Mouse (Mus musculus) hematopoietic multipotent progenitor cell, adult 10-12 weeks (in vitro differentiated cells): ENCODE results near the gene Ccdc81. TPM values are rescaled to one million over a fixed set of nuclear protein-coding genes. Genes with fewer than 3 reads are reported as not detected.

Experiments used
- polyA plus RNA-seq: library from polyadenylated mRNA; stranded (reverse); fragments of >175 nt; gene quantifications from 2 replicates; pipeline ENCODE4 v1.2.3, GENCODE M21; 2012; ENCODE audit warnings: low replicate concordance

The Ccdc81 gene
- polyA plus RNA-seq = not detected in 2 replicates

GRCm38 (mm10) chr7:89903442-89904343 is at the start of gene Ccdc81:
Gene Ccdc81, minus strand, starts transcription at chr7:89903629.

GRCm38 (mm10) chr7:89940571-89941463 is 37.4 kb upstream of the Ccdc81 start, which contains the start of gene Hikeshi:
Gene Hikeshi, minus strand, starts transcription at chr7:89941204.

Other genes with a start within 250 kb of the Ccdc81 start
- gene Hikeshi, start 37.6 kb upstream of the Ccdc81 start, polyA plus RNA-seq = 9.6 and 9.8 TPM in 2 replicates
- gene Eed, start 77.4 kb upstream of the Ccdc81 start, polyA plus RNA-seq = 97.3 and 111 TPM in 2 replicates
- 108 and 197 TPM in 2 replicates for gene Picalm, start 226.6 kb upstream of the Ccdc81 start, polyA plus RNA-seq